Mouse (Mus musculus) liver, adult 2 months (tissue): ENCODE data around the gene Fasn. TPM values are rescaled to one million over a fixed set of nuclear protein-coding genes. Genes with fewer than 3 reads are reported as not detected.
"Not testable (repeated sequence)": the region's sequence is repeated elsewhere in the genome, so short reads cannot be mapped to it uniquely, and the experiment has no call there.

Source experiments
- DNase-seq: peaks from one replicate; pipeline ENCODE4 v3.0.0-alpha.2; 2011; ENCODE audit warnings: low read depth, low spot score; ENCODE audit errors: extremely low read depth
- H3K27ac ChIP-seq: fragments of 200-500 bp; replicated peaks from 2 replicates; pipeline ENCODE4 v1.5.1; 2012; ENCODE audit warnings: low read depth, mild to moderate bottlenecking, control low read depth, inconsistent platforms, low read length; ENCODE audit not compliant: insufficient read depth
- H3K27me3 ChIP-seq: fragments of 200-500 bp; 2 replicates; pipeline ENCODE4 v1.6.1; 2012; ENCODE audit warnings: mild to moderate bottlenecking, moderate library complexity, low read length, inconsistent platforms; ENCODE audit not compliant: control insufficient read depth, insufficient read depth
- H3K36me3 ChIP-seq: fragments of 200-500 bp; 2 replicates; pipeline ENCODE4 v1.6.1; 2012; ENCODE audit warnings: low read length, inconsistent platforms; ENCODE audit not compliant: control insufficient read depth, insufficient read depth
- H3K4me1 ChIP-seq: fragments of 200-500 bp; 2 replicates; pipeline ENCODE4 v1.6.1; 2011; ENCODE audit warnings: low read length; ENCODE audit not compliant: control insufficient read depth, insufficient read depth
- H3K4me3 ChIP-seq: fragments of 200-500 bp; 2 replicates; pipeline ENCODE4 v1.5.1; 2011; ENCODE audit warnings: low read depth, mild to moderate bottlenecking, control low read depth, low read length, moderate library complexity; ENCODE audit not compliant: insufficient read depth
- H3K79me2 ChIP-seq: fragments of 200-500 bp; 2 replicates; pipeline ENCODE4 v1.6.1; 2012; ENCODE audit warnings: inconsistent platforms, mild to moderate bottlenecking, low read length, moderate library complexity; ENCODE audit not compliant: control insufficient read depth, insufficient read depth
- H3K9ac ChIP-seq: fragments of 200-500 bp; 2 replicates; pipeline ENCODE4 v1.6.1; 2012; ENCODE audit warnings: low read depth, mild to moderate bottlenecking, control low read depth, inconsistent platforms, low read length
- CTCF ChIP-seq: fragments of 200-500 bp; IDR thresholded peaks from 2 replicates; pipeline ENCODE4 v1.5.1; 2011; ENCODE audit warnings: low read depth, low read length, control low read depth
- POLR2A ChIP-seq: fragments of 200-500 bp; IDR thresholded peaks from 2 replicates; pipeline ENCODE4 v1.6.1; 2011; ENCODE audit warnings: low read length, control low read depth; ENCODE audit not compliant: insufficient read depth; ENCODE audit errors: extremely low read depth
- WGBS: fragments of 180-500 bp; shearing (Covaris S2); methylation state at CpG from one replicate; pipeline ENCODE4 v1.1.7; 2018; 5-methylcytosine and 5-hydroxymethylcytosine counted together
- polyA plus RNA-seq: library from polyadenylated mRNA; depleted of rRNA; stranded (reverse); fragments of >200 nt; gene quantifications from 2 replicates; pipeline ENCODE4 v1.2.3, GENCODE M21; 2012
- total RNA-seq: library from RNA; depleted of rRNA; stranded (reverse); fragments of >200 nt; gene quantifications from 2 replicates; pipeline ENCODE4 v1.2.3, GENCODE M21; 2014

The Fasn gene
- total and polyA plus RNA-seq, 2 experiments = 198 to 935 TPM

DNA sequence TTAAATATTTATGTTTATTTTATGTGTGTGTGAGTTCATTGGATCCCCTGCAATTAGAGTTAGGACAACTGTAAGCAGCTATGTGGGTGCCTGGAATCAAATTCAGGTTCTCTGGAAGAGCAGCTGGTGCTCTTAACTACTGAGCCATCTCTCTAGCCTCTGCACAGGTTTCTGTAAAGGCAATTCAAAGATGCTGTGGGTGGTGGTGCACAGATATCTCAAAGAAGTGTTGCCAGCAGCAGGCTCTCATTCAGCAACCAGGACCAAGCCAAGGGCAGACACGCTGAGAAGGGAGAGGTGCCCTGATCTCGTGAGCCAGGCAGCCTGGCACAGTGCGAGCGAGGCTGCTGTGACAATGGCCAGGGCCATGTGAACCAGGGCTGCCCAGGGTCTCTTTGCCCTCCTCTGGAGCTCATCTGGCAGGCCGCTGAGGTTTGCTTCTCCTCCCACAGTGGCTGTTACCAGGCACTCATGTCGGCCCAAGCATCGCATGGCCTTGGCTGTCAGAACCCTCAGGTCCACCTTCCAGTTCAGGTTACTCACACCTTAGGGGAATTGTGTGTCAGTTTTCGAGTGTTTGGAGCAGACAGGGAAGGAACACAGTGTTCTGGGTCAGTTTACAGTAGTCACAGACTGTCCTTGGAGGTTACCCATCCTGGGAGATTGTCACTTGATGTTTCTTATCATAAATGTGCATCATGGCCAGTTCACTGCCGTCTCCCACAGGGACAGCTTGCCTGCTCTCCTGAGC lies 22.6 kb upstream of the Fasn start:
- no peak overlapping the region for H3K4me3 ChIP-seq
- TF ChIP-seq POLR2A (no peak), CTCF (no peak)
- H3K4me1 ChIP-seq = peaks cover 13% of the 10 kb centered on the region
- H3K36me3 ChIP-seq = no peaks in the 10 kb centered on the region
- WGBS = 93% methylated on average over 9 of the region's 9 CpGs
- DNase-seq = no peak
- H3K27ac ChIP-seq = no peak overlapping the region
- no peaks in the 10 kb centered on the region for H3K79me2 ChIP-seq
- no peaks in the 10 kb centered on the region for H3K27me3 ChIP-seq
- H3K9ac ChIP-seq = no peak overlapping the region

DNA sequence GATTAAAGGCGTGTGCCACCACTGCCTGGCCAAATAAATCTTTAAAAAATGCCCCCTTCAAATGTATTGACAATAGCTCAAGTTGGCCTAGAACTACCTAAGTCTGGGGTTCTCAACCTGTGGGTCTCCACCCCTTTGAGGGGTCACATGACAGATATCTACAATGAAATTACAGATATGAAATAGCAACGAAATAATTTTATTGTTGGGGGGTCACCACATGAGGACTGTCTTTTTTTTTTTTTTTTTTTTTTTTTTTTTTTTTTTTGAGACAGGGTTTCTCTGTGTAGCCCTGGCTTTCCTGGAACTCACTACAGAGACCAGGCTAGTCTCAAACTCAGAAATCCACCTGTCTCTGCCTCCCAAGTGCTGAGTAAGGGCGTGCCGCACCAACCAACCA lies 20.0 kb upstream of the Fasn start:
- TF ChIP-seq CTCF (no peak), POLR2A (no peak)
- DNase-seq = no peak
- WGBS = 91% methylated on average over 4 of the region's 4 CpGs
- no peaks in the 10 kb centered on the region for H3K4me1 ChIP-seq
- H3K79me2 ChIP-seq = no peaks in the 10 kb centered on the region
- no peak overlapping the region for H3K27ac ChIP-seq
- no peaks in the 10 kb centered on the region for H3K27me3 ChIP-seq
- no peak overlapping the region for H3K4me3 ChIP-seq
- no peaks in the 10 kb centered on the region for H3K36me3 ChIP-seq
- H3K9ac ChIP-seq = no peak overlapping the region

DNA sequence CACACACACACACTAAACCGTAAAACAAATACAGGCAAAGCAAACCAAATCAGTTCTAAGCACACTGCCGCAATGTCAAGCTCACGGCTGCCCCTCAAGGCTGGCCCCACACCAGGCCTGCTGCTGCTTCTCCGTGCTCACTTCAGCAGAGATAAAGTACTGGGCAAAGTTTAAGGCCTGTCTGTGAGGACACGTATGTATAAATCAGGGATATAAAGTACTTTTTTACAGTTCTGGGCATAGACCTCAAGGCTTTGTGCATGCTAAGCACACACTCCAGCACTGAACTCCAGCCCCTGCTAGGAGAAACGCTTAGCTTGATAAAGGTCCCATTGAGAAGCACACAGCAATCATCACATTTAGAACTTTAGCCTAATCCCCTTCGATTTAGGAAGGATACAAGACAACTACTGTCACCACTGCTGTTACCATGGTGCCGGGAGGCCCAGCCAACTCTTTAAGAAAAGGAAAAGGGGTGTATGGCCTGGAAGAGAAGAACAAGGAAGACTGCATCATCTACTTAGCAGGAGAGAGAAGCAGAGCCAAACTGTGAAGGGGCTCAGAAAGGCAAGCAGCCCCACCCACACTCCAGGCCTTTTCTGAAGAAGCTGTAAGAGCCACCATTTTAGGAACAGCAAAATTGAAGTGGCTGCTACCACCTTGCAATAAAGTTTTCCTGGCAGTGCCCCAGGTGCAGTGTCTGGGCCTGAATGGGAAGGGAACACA lies 9.4 kb upstream of the Fasn start:
- Histone ChIP-seq H3K9ac (peak overlapping the region; percentile 39; the same call in 1 of the 2 replicates), H3K27ac (0 out of 2 replicates have a peak overlapping the region, but pooled peaks have one; percentile 13), H3K4me3 (no peak overlapping the region), H3K36me3 (0 out of 2 replicates have a peak, but pooled peaks cover 2% of the 10 kb centered on the region), H3K27me3 (no peaks in the 10 kb centered on the region), H3K79me2 (no peaks in the 10 kb centered on the region; the same call in 1 of the 2 replicates), H3K4me1 (peaks cover 20% of the 10 kb centered on the region)
- DNase-seq = no peak
- 53% methylated on average over 8 of the region's 8 CpGs for WGBS
- no peak for TF ChIP-seq POLR2A
- no peak for TF ChIP-seq CTCF

DNA sequence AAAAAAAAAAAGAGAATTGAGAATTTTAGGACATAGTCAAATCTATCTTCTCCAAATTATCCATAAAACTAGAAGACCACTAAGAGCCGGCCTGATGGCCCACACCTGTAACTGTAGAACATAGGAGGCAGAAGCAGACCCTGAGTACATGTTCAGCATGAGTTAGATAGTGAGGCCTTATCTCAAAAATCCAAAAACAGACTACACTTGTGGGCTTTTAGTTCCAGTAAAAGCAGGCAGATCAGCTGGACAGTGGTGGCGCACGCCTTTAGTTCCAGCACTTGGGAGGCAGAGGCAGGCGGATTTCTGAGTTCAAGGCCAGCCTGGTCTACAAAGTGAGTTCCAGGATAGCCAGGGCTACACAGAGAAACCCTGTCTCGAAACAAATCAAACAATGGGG lies 8.6 kb upstream of the Fasn start:
- 78% methylated on average over 5 of the region's 5 CpGs for WGBS

DNA sequence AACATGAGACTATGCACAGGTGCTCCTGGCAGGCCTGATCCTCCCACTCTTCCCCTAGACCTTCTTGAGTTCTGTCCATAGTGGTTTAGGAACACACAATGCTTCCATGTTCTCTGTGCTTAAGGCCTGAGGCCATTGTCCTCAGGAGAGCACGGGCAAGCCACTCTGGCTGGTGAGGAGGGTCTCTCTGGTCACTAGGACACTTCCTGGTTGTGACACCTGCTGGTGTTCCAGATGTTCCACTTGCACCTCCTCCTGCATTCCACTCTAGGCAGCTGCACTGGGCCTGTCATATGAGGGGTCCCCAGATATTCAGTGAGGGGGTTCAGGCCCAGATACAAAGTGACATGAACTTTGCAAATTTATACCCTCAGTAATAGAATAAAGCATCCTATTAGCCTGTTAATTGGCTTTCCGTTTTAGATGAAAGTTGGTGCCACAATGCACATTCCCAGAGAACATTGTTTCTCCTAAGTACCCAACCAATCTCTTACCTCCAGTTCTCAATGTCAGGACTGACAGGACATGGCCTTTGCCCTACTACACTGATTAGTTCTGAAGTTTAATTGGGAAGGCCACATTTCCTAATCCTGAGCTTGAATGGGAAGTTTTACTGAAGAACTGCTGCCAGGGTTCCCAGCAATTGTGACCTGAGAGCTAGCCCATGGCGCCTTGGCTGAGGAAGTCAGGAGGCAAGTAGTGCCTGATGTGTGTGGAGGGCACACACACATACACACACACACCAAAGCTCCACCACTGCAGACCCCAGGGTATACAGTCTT lies 7.5 kb upstream of the Fasn start:
- H3K36me3 ChIP-seq = 0 out of 2 replicates have a peak, but pooled peaks cover 2% of the 10 kb centered on the region
- peak overlapping the region; percentile 41 for H3K4me3 ChIP-seq
- H3K27me3 ChIP-seq = no peaks in the 10 kb centered on the region
- H3K4me1 ChIP-seq = peaks cover 20% of the 10 kb centered on the region
- 43% methylated on average over 3 of the region's 3 CpGs for WGBS
- H3K27ac ChIP-seq = peak overlapping the region; percentile 96
- peak; percentile 95 for DNase-seq
- no peaks in the 10 kb centered on the region; the same call in 1 of the 2 replicates for H3K79me2 ChIP-seq
- no peak for TF ChIP-seq POLR2A
- no peak for TF ChIP-seq CTCF
- peak overlapping the region; percentile 63 for H3K9ac ChIP-seq

More for the DNA sequence above, 8.6 kb upstream of the Fasn start:
- not testable (repeated sequence) for H3K36me3 ChIP-seq, H3K79me2 ChIP-seq, H3K27me3 ChIP-seq, H3K9ac ChIP-seq, H3K4me3 ChIP-seq, DNase-seq
- H3K27ac ChIP-seq = peak overlapping the region; percentile 80; the same call in 1 of the 2 replicates
- peaks cover 20% of the 10 kb centered on the region for H3K4me1 ChIP-seq
